Comparison of ENCODE assay signal across 8 mouse cellular contexts in the genomic region with DNA sequence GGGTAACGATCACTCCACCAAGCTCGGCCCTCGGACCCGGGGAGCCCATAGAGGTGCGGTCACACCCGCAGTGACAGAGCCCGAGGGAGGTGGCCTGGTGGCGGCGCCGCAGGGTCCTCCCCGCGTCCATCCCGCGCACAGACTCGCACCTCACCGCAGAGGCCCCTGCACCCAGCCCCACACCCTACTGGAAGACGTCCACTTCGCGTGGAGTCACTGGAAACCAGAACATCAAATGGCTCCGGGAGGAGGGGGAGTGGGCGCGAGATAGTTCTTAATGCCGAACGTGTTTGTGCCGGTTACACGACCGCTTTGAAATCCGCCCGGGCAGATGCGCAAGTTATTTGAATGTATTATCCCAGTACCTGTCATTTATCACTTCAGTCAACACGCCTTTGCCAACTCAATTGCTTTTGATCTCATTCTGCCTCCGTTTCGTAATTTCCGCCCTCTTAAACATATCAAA. TPM values are rescaled to one million over a fixed set of nuclear protein-coding genes. Genes with fewer than 3 reads are reported as not detected.
DNase-seq lines count a peak whose midpoint lies in the region; ATAC-seq and TF ChIP-seq lines count a peak whose summit lies in the region.

No protein-coding gene starts in this region.

- peaks cover 17% of the 10 kb centered on the region for H3K4me1 ChIP-seq in bone marrow macrophage, adult 2 months (ENCODE audit: control insufficient read depth, insufficient read depth, low read length)
- peaks cover 44% of the 10 kb centered on the region for H3K4me1 ChIP-seq in forebrain, embryonic 15.5 days
- peaks cover 10% of the 10 kb centered on the region for H3K4me1 ChIP-seq in lung, embryonic 16.5 days (replicated peaks; ENCODE audit: control insufficient read depth, insufficient read depth, low read length)

- TF ChIP-seq POLR2A in bone marrow macrophage, adult 2 months (IDR thresholded peaks at IDR 0.05; ENCODE audit: borderline replicate concordance, low read depth, low read length): no peak

- intact Hi-C loops in heart, postnatal 36 days (cut with DNase I): loop anchor here (2.0 to 10.0 kb wide), 3 partner anchors 38 to 732 kb away; partner anchors contain the start of gene Ado

- peak overlapping the region; percentile 96 for H3K27ac ChIP-seq in bone marrow macrophage, adult 2 months (ENCODE audit: insufficient read depth, low read depth, low read length)
- H3K27ac ChIP-seq in forebrain, embryonic 15.5 days (replicated peaks): peak overlapping the region; percentile 74
- peak overlapping the region; percentile 95 for H3K27ac ChIP-seq in lung, embryonic 16.5 days (ENCODE audit: low read length)

- WGBS in forebrain, embryonic 15.5 days: under 1% methylated on average over 30 of the region's 34 CpGs
- WGBS in lung, embryonic 16.5 days: under 1% methylated on average over 34 of the region's 34 CpGs

- peak; percentile 64 to 80 for DNase-seq in heart, postnatal 36 days
- DNase-seq in layer of hippocampus, adult 8-10 months (ENCODE audit: low spot score in 2 of 2): peak; percentile 53 to 56
- peak; percentile 51 for DNase-seq in ovary, postnatal 10 days (ENCODE audit: low spot score)
- peak; percentile 61 to 63 for DNase-seq in thymus, postnatal 36 days

- H3K9me3 ChIP-seq in forebrain, embryonic 15.5 days: no peaks in the 10 kb centered on the region
- no peaks in the 10 kb centered on the region for H3K9me3 ChIP-seq in lung, embryonic 16.5 days (ENCODE audit: control insufficient read depth, low read length)

- peak; percentile 59 for ATAC-seq in CD4-positive, CD25-positive, alpha-beta regulatory T cell, adult 4 months
- peak; percentile 55 for ATAC-seq in forebrain, embryonic 15.5 days (replicated peaks)
- peak; percentile 71 for ATAC-seq in lung, embryonic 16.5 days (ENCODE audit: low read depth)

- no peaks in the 10 kb centered on the region for H3K27me3 ChIP-seq in forebrain, embryonic 15.5 days
- H3K27me3 ChIP-seq in lung, embryonic 16.5 days (ENCODE audit: control insufficient read depth, insufficient read depth, low read depth, low read length): no peaks in the 10 kb centered on the region

- H3K4me3 ChIP-seq in bone marrow macrophage, adult 2 months (ENCODE audit: insufficient read depth, low read length): peak overlapping the region; percentile 96
- peak overlapping the region; percentile 70 for H3K4me3 ChIP-seq in forebrain, embryonic 15.5 days
- peak overlapping the region; percentile 85 for H3K4me3 ChIP-seq in lung, embryonic 16.5 days (ENCODE audit: low read length)

- H3K36me3 ChIP-seq in forebrain, embryonic 15.5 days: no peaks in the 10 kb centered on the region
- H3K36me3 ChIP-seq in lung, embryonic 16.5 days (ENCODE audit: control insufficient read depth, insufficient read depth, low read length): peaks cover 9% of the 10 kb centered on the region

- peak overlapping the region; percentile 97 for H3K4me2 ChIP-seq in forebrain, embryonic 15.5 days (replicated peaks)
- H3K4me2 ChIP-seq in lung, embryonic 16.5 days (ENCODE audit: low read depth, low read length): peak overlapping the region; percentile 74

- H3K9ac ChIP-seq in forebrain, embryonic 15.5 days (replicated peaks): peak overlapping the region; percentile 69
- peak overlapping the region; percentile 87 for H3K9ac ChIP-seq in lung, embryonic 16.5 days (ENCODE audit: low read length)

- TF ChIP-seq CTCF in bone marrow macrophage, adult 2 months (IDR thresholded peaks at IDR 0.05; ENCODE audit: low read depth, low read length): no peak

RNA-seq across cellular contexts. Expression of gene Arid5b, which starts 1.5 kb away (rescaled TPM):
- 10 to 100 TPM; 63.9 to 78.6 TPM for polyA plus RNA-seq in CD4-positive, CD25-positive, alpha-beta regulatory T cell, adult 4 months (2017; shearing (Covaris generic))
- polyA plus RNA-seq in bone marrow macrophage, adult 2 months (2012; ENCODE audit: insufficient read depth, insufficient read length, missing spikeins): 25.9 and 26.5 TPM in 2 replicates
- 14.4 and 15.1 TPM in 2 replicates for polyA plus RNA-seq in forebrain, embryonic 15.5 days (2015; fragmentation: Nextera tagmentation; extraction: Ambion mirVana)
- 10 to 100 TPM; 23.2 to 33.8 TPM for total RNA-seq in heart, postnatal 36 days (2021)
- 10 to 100 TPM; 25.3 to 27.5 (median 26.4) TPM for total RNA-seq in layer of hippocampus, adult 8-10 months (2022)
- polyA plus RNA-seq in lung, embryonic 16.5 days (2015; fragmentation: Nextera tagmentation; extraction: Ambion mirVana): 41.8 and 42.7 TPM in 2 replicates

Comparison
In these comparisons a context has a peak if more than half of its experiments do, and no peak if none do; other contexts are left out.
1. Peak in every context shown above with its lines: DNase-seq, ATAC-seq, H3K4me3 ChIP-seq and H3K27ac ChIP-seq.